9 mouse cellular contexts compared by ENCODE assay signal in the genomic region with DNA sequence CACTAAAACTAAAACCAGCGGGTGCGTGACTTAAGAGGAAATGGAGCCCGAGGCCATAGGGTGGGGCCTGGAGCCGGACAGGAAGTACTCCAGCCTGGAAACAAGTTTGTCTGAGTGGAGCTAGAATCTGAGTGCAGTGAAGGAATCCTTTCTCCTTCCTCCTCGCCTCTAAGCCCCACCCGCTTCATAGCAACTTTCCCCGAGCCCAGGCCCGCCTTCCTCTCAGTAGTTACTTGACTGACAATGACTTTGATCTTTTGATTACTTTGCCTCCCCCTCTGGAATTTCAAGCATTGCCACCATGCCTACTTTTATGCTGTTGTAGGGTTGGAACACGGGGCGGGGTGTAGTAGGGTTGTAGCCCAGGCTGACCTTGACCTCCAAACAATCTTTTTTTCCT. TPM values are rescaled to one million over a fixed set of nuclear protein-coding genes. Genes with fewer than 3 reads are reported as not detected.
DNase-seq lines count a peak whose midpoint lies in the region; ATAC-seq and TF ChIP-seq lines count a peak whose summit lies in the region.
"Had no signal": no experiment of that assay in that cellular context is flagged by ENCODE, and none has a peak within 500 bp of the region (broad histone marks: within the 10 kb centered on the region; RNA-seq: fewer than 3 reads in every experiment).

No protein-coding gene starts in this region.

- H3K4me1 ChIP-seq in hindbrain, embryonic 10.5 days (replicated peaks) = no peaks in the 10 kb centered on the region; the same call in 1 of the 2 replicates
- H3K4me1 ChIP-seq in hindbrain, postnatal 0 days (ENCODE audit: insufficient read depth, low read length) = no peaks in the 10 kb centered on the region
- 0 out of 2 replicates have a peak, but pooled peaks cover 3% of the 10 kb centered on the region for H3K4me1 ChIP-seq in kidney, postnatal 0 days (replicated peaks; ENCODE audit: insufficient read depth, low read length)
- peaks cover 3% of the 10 kb centered on the region; the same call in 1 of the 2 replicates for H3K4me1 ChIP-seq in small intestine, adult 2 months (ENCODE audit: control insufficient read depth, insufficient read depth, insufficient read length, low read length)
- H3K4me1 ChIP-seq in forebrain, postnatal 0 days (ENCODE audit: insufficient read depth) = no peaks in the 10 kb centered on the region
- H3K4me1 ChIP-seq: midbrain, embryonic 12.5 days had no signal

- TF ChIP-seq POLR2A in small intestine, adult 2 months (IDR thresholded peaks at IDR 0.05; ENCODE audit: low read depth, low read length) = no peak

- no peaks in the 10 kb centered on the region for H3K9me3 ChIP-seq in hindbrain, embryonic 10.5 days
- H3K9me3 ChIP-seq in hindbrain, postnatal 0 days (ENCODE audit: low read length) = no peaks in the 10 kb centered on the region
- H3K9me3 ChIP-seq in kidney, postnatal 0 days (replicated peaks; ENCODE audit: low read length) = no peaks in the 10 kb centered on the region
- H3K9me3 ChIP-seq in forebrain, postnatal 0 days (ENCODE audit: low read length) = no peaks in the 10 kb centered on the region
- H3K9me3 ChIP-seq: midbrain, embryonic 12.5 days had no signal

- no peak overlapping the region for H3K4me2 ChIP-seq in hindbrain, postnatal 0 days (ENCODE audit: low read depth, low read length)
- no peak overlapping the region for H3K4me2 ChIP-seq in kidney, postnatal 0 days (ENCODE audit: low read length)
- no peak overlapping the region for H3K4me2 ChIP-seq in forebrain, postnatal 0 days (ENCODE audit: low read depth)
- H3K4me2 ChIP-seq: midbrain, embryonic 12.5 days had no signal

- H3K4me3 ChIP-seq in hindbrain, embryonic 10.5 days = no peak overlapping the region
- no peak overlapping the region for H3K4me3 ChIP-seq in hindbrain, postnatal 0 days (ENCODE audit: low read length)
- H3K4me3 ChIP-seq in kidney, postnatal 0 days (replicated peaks; ENCODE audit: low read depth, low read length) = no peak overlapping the region
- H3K4me3 ChIP-seq in small intestine, adult 2 months (ENCODE audit: low read depth, low read length) = peak overlapping the region; percentile 9; the same call in 1 of the 2 replicates
- no peak overlapping the region for H3K4me3 ChIP-seq in layer of hippocampus, adult 2 months
- H3K4me3 ChIP-seq in forebrain, postnatal 0 days (ENCODE audit: low read depth, low read length) = no peak overlapping the region
- H3K4me3 ChIP-seq: midbrain, embryonic 12.5 days had no signal

- TF ChIP-seq CTCF in hindbrain, postnatal 0 days (IDR thresholded peaks at IDR 0.05; ENCODE audit: low read depth) = no peak
- no peak for TF ChIP-seq CTCF in kidney, postnatal 0 days (IDR thresholded peaks at IDR 0.05; ENCODE audit: low read depth)
- TF ChIP-seq CTCF in small intestine, adult 2 months (IDR thresholded peaks at IDR 0.05; ENCODE audit: extremely low read depth, insufficient read length, insufficient replicate concordance, low read depth, low read length) = no peak
- TF ChIP-seq CTCF in layer of hippocampus, adult 2 months (conservative IDR thresholded peaks at IDR 0.05) = no peak
- TF ChIP-seq CTCF in forebrain, postnatal 0 days (IDR thresholded peaks at IDR 0.05; ENCODE audit: low read depth) = no peak

- peak; percentile 43 for DNase-seq in hindbrain, embryonic 10.5 days (ENCODE audit: low spot score)
- DNase-seq in hindbrain, postnatal 0 days (ENCODE audit: low spot score) = no peak
- DNase-seq in heart, adult 18-20 months = peak; percentile 21 to 52
- DNase-seq in kidney, postnatal 0 days (ENCODE audit: low spot score) = peak; percentile 85
- DNase-seq in layer of hippocampus, adult 2 months (ENCODE audit: low spot score in 2 of 2) = no peak
- DNase-seq in forebrain, postnatal 0 days = no peak

- 0 out of 2 replicates have a peak overlapping the region, but pooled peaks have one; percentile 3 for H3K27ac ChIP-seq in hindbrain, embryonic 10.5 days
- no peak overlapping the region for H3K27ac ChIP-seq in hindbrain, postnatal 0 days
- H3K27ac ChIP-seq in kidney, postnatal 0 days = no peak overlapping the region
- H3K27ac ChIP-seq in small intestine, adult 2 months (ENCODE audit: insufficient read depth, low read depth, low read length) = no peak overlapping the region
- no peak overlapping the region for H3K27ac ChIP-seq in layer of hippocampus, adult 2 months
- no peak overlapping the region for H3K27ac ChIP-seq in forebrain, postnatal 0 days (ENCODE audit: low read depth, low read length)
- H3K27ac ChIP-seq: midbrain, embryonic 12.5 days had no signal

- ATAC-seq in hindbrain, postnatal 0 days = no peak
- peak; percentile 59; the same call in 1 of the 2 replicates for ATAC-seq in kidney, postnatal 0 days (replicated peaks; ENCODE audit: low FRiP score, low read depth)
- no peak for ATAC-seq in cerebellum, adult (ENCODE audit: insufficient number of reproducible peaks, low FRiP score, low TSS enrichment)
- ATAC-seq in forebrain, postnatal 0 days = no peak

- no peaks in the 10 kb centered on the region for H3K27me3 ChIP-seq in hindbrain, embryonic 10.5 days (ENCODE audit: insufficient read depth, poor library complexity, severe bottlenecking)
- H3K27me3 ChIP-seq in hindbrain, postnatal 0 days (ENCODE audit: insufficient read depth, low read length) = no peaks in the 10 kb centered on the region
- H3K27me3 ChIP-seq in kidney, postnatal 0 days (ENCODE audit: insufficient read depth, low read length) = no peaks in the 10 kb centered on the region
- no peaks in the 10 kb centered on the region for H3K27me3 ChIP-seq in small intestine, adult 2 months (ENCODE audit: control insufficient read depth, insufficient read depth, low read length)
- H3K27me3 ChIP-seq in forebrain, postnatal 0 days (ENCODE audit: insufficient read depth, low read length) = no peaks in the 10 kb centered on the region
- H3K27me3 ChIP-seq: midbrain, embryonic 12.5 days had no signal

- H3K9ac ChIP-seq in hindbrain, postnatal 0 days (replicated peaks; ENCODE audit: low read length) = no peak overlapping the region
- no peak overlapping the region for H3K9ac ChIP-seq in kidney, postnatal 0 days (ENCODE audit: low read depth, low read length)
- no peak overlapping the region for H3K9ac ChIP-seq in forebrain, postnatal 0 days
- H3K9ac ChIP-seq: midbrain, embryonic 12.5 days had no signal

- no peaks in the 10 kb centered on the region for H3K36me3 ChIP-seq in hindbrain, embryonic 10.5 days
- H3K36me3 ChIP-seq in hindbrain, postnatal 0 days (ENCODE audit: insufficient read depth, low read length) = no peaks in the 10 kb centered on the region
- H3K36me3 ChIP-seq in kidney, postnatal 0 days (ENCODE audit: insufficient read depth, low read length) = no peaks in the 10 kb centered on the region
- H3K36me3 ChIP-seq in small intestine, adult 2 months (ENCODE audit: control insufficient read depth, insufficient read depth, low read length) = no peaks in the 10 kb centered on the region
- H3K36me3 ChIP-seq in forebrain, postnatal 0 days (ENCODE audit: insufficient read depth) = no peaks in the 10 kb centered on the region
- H3K36me3 ChIP-seq: midbrain, embryonic 12.5 days had no signal

- WGBS in hindbrain, embryonic 10.5 days = 55% methylated on average over 10 of the region's 10 CpGs
- WGBS in hindbrain, postnatal 0 days = 62% methylated on average over 10 of the region's 10 CpGs
- 27% methylated on average over 10 of the region's 10 CpGs for WGBS in kidney, postnatal 0 days
- WGBS in small intestine, adult 2 months = 15% methylated on average over 10 of the region's 10 CpGs
- 59% methylated on average over 10 of the region's 10 CpGs for WGBS in forebrain, postnatal 0 days

RNA-seq across cellular contexts. Expression of gene Nrf1, which starts 21.0 kb away (rescaled TPM):
- 80.6 and 86.4 TPM in 2 replicates for polyA plus RNA-seq in hindbrain, embryonic 10.5 days (2016; fragmentation: Nextera tagmentation; extraction: Ambion mirVana)
- 71.9 and 77.7 TPM in 2 replicates for total RNA-seq in hindbrain, postnatal 0 days (2014; rRNA removed)
- 21.3 and 24.5 TPM in 2 replicates for polyA plus RNA-seq in hindbrain, postnatal 0 days (2015; fragmentation: Nextera tagmentation; extraction: Ambion mirVana)
- total RNA-seq in heart, adult 18-20 months (2021) = 10 to 100 TPM; 12.4 to 12.6 TPM
- 31.8 and 32.0 TPM in 2 replicates for polyA plus RNA-seq in kidney, postnatal 0 days (2015; fragmentation: Nextera tagmentation; extraction: Ambion mirVana)
- 12.5 and 21.6 TPM in 2 replicates for polyA plus RNA-seq in small intestine, adult 2 months (2012; rRNA removed)
- total RNA-seq in layer of hippocampus, adult 2 months (2021) = 10 to 100 TPM; 25.9 to 26.0 TPM
- 39.4 and 53.6 TPM in 2 replicates for total RNA-seq in forebrain, postnatal 0 days (2014; rRNA removed)
- polyA plus RNA-seq in forebrain, postnatal 0 days (2015; fragmentation: Nextera tagmentation; extraction: Ambion mirVana) = 20.8 and 23.8 TPM in 2 replicates

Comparison
In these comparisons a context has a peak if more than half of its experiments do, and no peak if none do; other contexts are left out.
1. DNase-seq: peak in hindbrain, embryonic 10.5 days (single experiment), heart, adult 18-20 months (2 of 2) and kidney, postnatal 0 days (single experiment); none in hindbrain, postnatal 0 days (single experiment), layer of hippocampus, adult 2 months (0 of 2) and forebrain, postnatal 0 days (single experiment).